8 mouse cellular contexts compared by ENCODE assay signal in genomic region chr12:53042739-53043138, GRCm38 (mm10).
A peak's percentile ranks its signal among the peaks of the same experiment; 100 is the strongest.
DNase-seq lines count a peak whose midpoint lies in the region; ATAC-seq and TF ChIP-seq lines count a peak whose summit lies in the region.

No protein-coding gene starts in this region.

- peak; percentile 79 for DNase-seq in forebrain, embryonic 11.5 days (ENCODE audit: low spot score)
- DNase-seq in liver (peak; percentile 35), ES-E14 (ENCODE audit: low read depth, low spot score) (no peak)
- peak; percentile 82 for DNase-seq in embryonic facial prominence, embryonic 11.5 days (ENCODE audit: low spot score)
- DNase-seq in lung, postnatal 36 days = peak; percentile 13
- DNase-seq in cerebellum, adult 11-12 months = no peak

- 22% methylated on average over 5 of the region's 5 CpGs for WGBS in forebrain, embryonic 11.5 days
- WGBS in forebrain, embryonic 12.5 days = 18% methylated on average over 5 of the region's 5 CpGs
- 23% methylated on average over 5 of the region's 5 CpGs for WGBS in liver, embryonic 12.5 days (ENCODE audit: insufficient replicate concordance)
- 24% methylated on average over 5 of the region's 5 CpGs for WGBS in embryonic facial prominence, embryonic 11.5 days

- in situ Hi-C loops in ES-E14 (cut with MboI; ENCODE audit: low sequenced_read_pairs in 2 of 2, unreplicated experiment in 2 of 2) = no loop called here

- H3K4me2 ChIP-seq in forebrain, embryonic 11.5 days (ENCODE audit: low read depth, low read length, severe bottlenecking) = no peak overlapping the region
- H3K4me2 ChIP-seq in forebrain, embryonic 12.5 days = no peak overlapping the region
- no peak overlapping the region for H3K4me2 ChIP-seq in liver, embryonic 12.5 days
- H3K4me2 ChIP-seq in embryonic facial prominence, embryonic 11.5 days (ENCODE audit: low read depth, low read length) = no peak overlapping the region

- no peaks in the 10 kb centered on the region for H3K9me3 ChIP-seq in forebrain, embryonic 11.5 days (ENCODE audit: control insufficient read depth, low read length)
- H3K9me3 ChIP-seq in forebrain, embryonic 12.5 days = no peaks in the 10 kb centered on the region
- no peaks in the 10 kb centered on the region for H3K9me3 ChIP-seq in liver, embryonic 12.5 days (replicated peaks)
- no peaks in the 10 kb centered on the region for H3K9me3 ChIP-seq in ES-E14 (ENCODE audit: control insufficient read depth, insufficient read depth, low read depth, low read length)
- H3K9me3 ChIP-seq in embryonic facial prominence, embryonic 11.5 days (replicated peaks; ENCODE audit: control insufficient read depth, low read length) = no peaks in the 10 kb centered on the region

- no peaks in the 10 kb centered on the region; the same call in 1 of the 2 replicates for H3K4me1 ChIP-seq in forebrain, embryonic 11.5 days (replicated peaks; ENCODE audit: control insufficient read depth, insufficient read depth, low read length)
- peaks cover 9% of the 10 kb centered on the region for H3K4me1 ChIP-seq in forebrain, embryonic 12.5 days
- no peaks in the 10 kb centered on the region for H3K4me1 ChIP-seq in liver, embryonic 12.5 days
- no peaks in the 10 kb centered on the region for H3K4me1 ChIP-seq in ES-E14 (ENCODE audit: control insufficient read depth in 2 of 2, insufficient read depth in 2 of 2, low read length in 2 of 2, poor library complexity in 1 of 2)
- H3K4me1 ChIP-seq in embryonic facial prominence, embryonic 11.5 days (ENCODE audit: control insufficient read depth, insufficient read depth, low read length) = no peaks in the 10 kb centered on the region

- H3K27ac ChIP-seq in forebrain, embryonic 11.5 days (ENCODE audit: low read depth, low read length) = no peak overlapping the region
- H3K27ac ChIP-seq in forebrain, embryonic 12.5 days = no peak overlapping the region
- H3K27ac ChIP-seq in liver, embryonic 12.5 days = no peak overlapping the region
- no peak overlapping the region for H3K27ac ChIP-seq in ES-E14 (ENCODE audit: insufficient read depth, low read depth, low read length, poor library complexity, severe bottlenecking)
- H3K27ac ChIP-seq in embryonic facial prominence, embryonic 11.5 days (replicated peaks; ENCODE audit: low read depth, low read length) = no peak overlapping the region

- H3K9ac ChIP-seq in forebrain, embryonic 11.5 days (ENCODE audit: low read length) = no peak overlapping the region
- no peak overlapping the region for H3K9ac ChIP-seq in forebrain, embryonic 12.5 days
- H3K9ac ChIP-seq in liver, embryonic 12.5 days = no peak overlapping the region
- no peak overlapping the region for H3K9ac ChIP-seq in ES-E14 (ENCODE audit: insufficient read depth, low read depth, low read length, poor library complexity, severe bottlenecking)
- no peak overlapping the region for H3K9ac ChIP-seq in embryonic facial prominence, embryonic 11.5 days (replicated peaks; ENCODE audit: low read length)

- no peaks in the 10 kb centered on the region for H3K36me3 ChIP-seq in forebrain, embryonic 11.5 days (ENCODE audit: control insufficient read depth, insufficient read depth, low read length)
- no peaks in the 10 kb centered on the region for H3K36me3 ChIP-seq in forebrain, embryonic 12.5 days (replicated peaks)
- H3K36me3 ChIP-seq in liver, embryonic 12.5 days = no peaks in the 10 kb centered on the region
- H3K36me3 ChIP-seq in ES-E14 (ENCODE audit: control insufficient read depth, insufficient read depth, low read length, poor library complexity, severe bottlenecking) = no peaks in the 10 kb centered on the region
- no peaks in the 10 kb centered on the region for H3K36me3 ChIP-seq in embryonic facial prominence, embryonic 11.5 days (replicated peaks; ENCODE audit: control insufficient read depth, insufficient read depth, low read depth, low read length)

- H3K27me3 ChIP-seq in forebrain, embryonic 11.5 days (ENCODE audit: control insufficient read depth, insufficient read depth, low read length) = no peaks in the 10 kb centered on the region
- no peaks in the 10 kb centered on the region for H3K27me3 ChIP-seq in forebrain, embryonic 12.5 days
- no peaks in the 10 kb centered on the region for H3K27me3 ChIP-seq in liver, embryonic 12.5 days (replicated peaks)
- no peaks in the 10 kb centered on the region for H3K27me3 ChIP-seq in embryonic facial prominence, embryonic 11.5 days (ENCODE audit: control insufficient read depth, insufficient read depth, low read length)

- ATAC-seq in forebrain, embryonic 11.5 days (replicated peaks; ENCODE audit: low FRiP score) = 0 out of 2 replicates have a peak, but pooled peaks have one; percentile 30
- ATAC-seq in forebrain, embryonic 12.5 days (ENCODE audit: low FRiP score) = no peak
- ATAC-seq in liver, embryonic 12.5 days = no peak
- ATAC-seq in embryonic facial prominence, embryonic 11.5 days (replicated peaks; ENCODE audit: insufficient number of reproducible peaks, low FRiP score, low TSS enrichment, low read depth) = no peak

- no peak overlapping the region for H3K4me3 ChIP-seq in forebrain, embryonic 11.5 days (ENCODE audit: low read depth, low read length)
- H3K4me3 ChIP-seq in forebrain, embryonic 12.5 days (replicated peaks) = no peak overlapping the region
- H3K4me3 ChIP-seq in liver, embryonic 12.5 days = no peak overlapping the region
- H3K4me3 ChIP-seq in ES-E14 (ENCODE audit: insufficient read depth in 1 of 2, low read depth in 1 of 2, low read length in 2 of 2, poor library complexity in 1 of 2, severe bottlenecking in 1 of 2) = no peak overlapping the region
- H3K4me3 ChIP-seq in embryonic facial prominence, embryonic 11.5 days (ENCODE audit: low read depth, low read length) = no peak overlapping the region

TF ChIP-seq in ES-E14, 5 proteins besides CTCF, POLR2A, EP300 and RAD21:
- TF ChIP-seq HCFC1 (IDR thresholded peaks at IDR 0.05; ENCODE audit: borderline replicate concordance, insufficient read depth, low read length) = no peak
- TF ChIP-seq CHD2 (IDR thresholded peaks at IDR 0.05; ENCODE audit: low read depth, low read length) = no peak
- TF ChIP-seq ZC3H11A (IDR thresholded peaks at IDR 0.05; ENCODE audit: borderline replicate concordance, low read depth, low read length) = peak; percentile 59
- TF ChIP-seq MAFK (IDR thresholded peaks at IDR 0.05; ENCODE audit: insufficient read depth, low read depth, low read length) = no peak
- no peak for TF ChIP-seq ZNF384 (IDR thresholded peaks at IDR 0.05; ENCODE audit: low read depth, low read length)

Comparison
In these comparisons a context has a peak if more than half of its experiments do, and no peak if none do; other contexts are left out.
1. DNase-seq: peak in forebrain, embryonic 11.5 days (single experiment), liver (single experiment), embryonic facial prominence, embryonic 11.5 days (single experiment) and lung, postnatal 36 days (single experiment); none in ES-E14 (single experiment) and cerebellum, adult 11-12 months (single experiment).